Mouse (Mus musculus) liver, adult 2 months (tissue): ENCODE measurements at regions not wholly inside any gene's neighbourhood (a gene's known extent, or its start where the extent isn't known, plus 50 kb on each side); places are given as distances from the start of the nearest gene placed in this dataset.

Source experiments
- CTCF ChIP-seq: fragments of 200-500 bp; IDR thresholded peaks from 2 replicates; pipeline ENCODE4 v1.5.1; 2011; ENCODE audit warnings: low read depth, low read length, control low read depth
- POLR2A ChIP-seq: fragments of 200-500 bp; IDR thresholded peaks from 2 replicates; pipeline ENCODE4 v1.6.1; 2011; ENCODE audit warnings: low read length, control low read depth; ENCODE audit not compliant: insufficient read depth; ENCODE audit errors: extremely low read depth

DNA sequence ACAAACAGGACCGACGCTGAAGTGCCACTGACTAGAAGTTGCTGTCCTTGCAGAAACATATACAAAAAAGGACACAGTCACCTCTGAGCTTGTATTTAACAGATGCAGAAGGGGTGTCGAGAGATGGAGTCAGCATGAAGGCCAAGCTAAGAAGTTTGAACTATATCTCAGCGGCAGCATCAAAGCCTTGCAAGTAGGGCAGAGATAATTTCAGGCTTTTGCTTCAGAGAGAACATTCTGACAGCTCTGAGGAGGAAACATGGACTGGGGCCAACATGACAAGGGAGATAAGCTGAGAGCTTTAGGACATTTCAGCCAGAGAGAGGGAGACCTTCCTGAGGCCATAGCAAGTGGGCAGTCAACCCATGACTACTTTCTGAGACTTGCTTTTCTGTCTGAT is 856.7 kb downstream of the Epha4 start:
- TF ChIP-seq CTCF: no peak
- no peak for TF ChIP-seq POLR2A
